Mouse (Mus musculus): ENCODE measurements at regions not wholly inside any gene's neighbourhood (a gene's known extent, or its start where the extent isn't known, plus 50 kb on each side); places are given as distances from the start of the nearest gene placed in this dataset.
"Not testable (repeated sequence)": the region's sequence is repeated elsewhere in the genome, so short reads cannot be mapped to it uniquely, and the experiment has no call there.

DNA sequence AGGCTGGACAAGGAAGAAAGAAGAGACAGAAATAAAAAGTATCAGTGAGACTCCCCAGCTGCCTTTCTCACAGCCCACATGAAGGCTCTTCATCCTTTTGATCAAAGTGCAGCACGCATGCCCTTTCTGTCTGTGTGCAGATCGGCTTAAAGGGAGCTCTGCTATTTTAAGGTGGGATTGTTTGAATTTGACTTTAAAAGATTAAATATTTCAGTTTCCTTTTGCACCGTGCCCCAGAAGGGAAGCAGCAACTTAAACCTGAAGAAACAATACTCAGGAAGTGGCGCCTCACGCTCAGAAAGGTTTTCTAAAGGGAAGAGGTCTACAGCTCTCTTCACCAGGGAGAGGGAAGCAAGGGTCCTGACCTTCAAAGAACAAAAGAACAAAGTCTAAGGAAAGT is 436.9 kb upstream of the Tbl1xr1 start:
- Histone ChIP-seq H3K27me3 (no peaks in the 10 kb centered on the region), H3K27ac (replicated peaks) (no peak overlapping the region), H3K9ac (no peak overlapping the region), H3K9me3 (no peaks in the 10 kb centered on the region), H3K4me2 (no peak overlapping the region), H3K4me1 (replicated peaks) (no peaks in the 10 kb centered on the region), H3K4me3 (no peak overlapping the region), H3K36me3 (no peaks in the 10 kb centered on the region)
- no peak for ATAC-seq (ENCODE audit: low FRiP score, low read depth)
- 53% methylated on average over 5 of the region's 5 CpGs for WGBS

DNA sequence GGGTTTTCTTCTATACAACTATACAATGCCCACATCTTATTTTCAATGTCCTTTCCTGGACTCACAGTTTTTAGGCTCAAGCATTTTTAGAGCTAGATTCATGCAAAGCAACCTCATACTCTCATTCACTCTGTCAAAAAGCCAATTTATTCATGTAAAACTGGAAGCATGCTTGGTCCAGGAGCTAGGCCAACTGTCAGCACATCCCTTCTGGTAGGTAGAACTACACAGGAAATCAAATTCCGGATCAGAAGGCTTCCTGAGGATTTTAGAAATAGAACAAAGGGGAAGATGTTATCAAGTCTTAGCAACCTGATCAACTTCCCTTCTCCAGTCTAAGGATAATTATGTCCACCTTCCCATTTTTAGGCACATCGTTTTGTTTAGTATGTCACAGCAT is 432.4 kb upstream of the Tbl1xr1 start:
- no peaks in the 10 kb centered on the region for H3K27me3 ChIP-seq
- no peaks in the 10 kb centered on the region for H3K9me3 ChIP-seq
- WGBS = 77% methylated on average over 2 of the region's 2 CpGs
- no peaks in the 10 kb centered on the region for H3K4me1 ChIP-seq (replicated peaks)
- no peak overlapping the region for H3K4me2 ChIP-seq
- no peak overlapping the region for H3K9ac ChIP-seq
- H3K27ac ChIP-seq (replicated peaks) = no peak overlapping the region
- no peaks in the 10 kb centered on the region for H3K36me3 ChIP-seq
- H3K4me3 ChIP-seq = no peak overlapping the region
- no peak for ATAC-seq (ENCODE audit: low FRiP score, low read depth)

- H3K4me2 ChIP-seq = no peak overlapping the region
- no peak overlapping the region for H3K27ac ChIP-seq (replicated peaks)
- H3K4me3 ChIP-seq = no peak overlapping the region
- H3K9me3 ChIP-seq = no peaks in the 10 kb centered on the region
- H3K9ac ChIP-seq = no peak overlapping the region
- H3K36me3 ChIP-seq = no peaks in the 10 kb centered on the region
- no peaks in the 10 kb centered on the region for H3K4me1 ChIP-seq (replicated peaks)
- WGBS = 62% methylated on average over 1 of the region's 1 CpGs
- no peak for ATAC-seq (ENCODE audit: low FRiP score, low read depth)
- H3K27me3 ChIP-seq = no peaks in the 10 kb centered on the region
Observed at GRCm38 (mm10) chr3:21645268-21645667, 431.2 kb upstream of the Tbl1xr1 start.

DNA sequence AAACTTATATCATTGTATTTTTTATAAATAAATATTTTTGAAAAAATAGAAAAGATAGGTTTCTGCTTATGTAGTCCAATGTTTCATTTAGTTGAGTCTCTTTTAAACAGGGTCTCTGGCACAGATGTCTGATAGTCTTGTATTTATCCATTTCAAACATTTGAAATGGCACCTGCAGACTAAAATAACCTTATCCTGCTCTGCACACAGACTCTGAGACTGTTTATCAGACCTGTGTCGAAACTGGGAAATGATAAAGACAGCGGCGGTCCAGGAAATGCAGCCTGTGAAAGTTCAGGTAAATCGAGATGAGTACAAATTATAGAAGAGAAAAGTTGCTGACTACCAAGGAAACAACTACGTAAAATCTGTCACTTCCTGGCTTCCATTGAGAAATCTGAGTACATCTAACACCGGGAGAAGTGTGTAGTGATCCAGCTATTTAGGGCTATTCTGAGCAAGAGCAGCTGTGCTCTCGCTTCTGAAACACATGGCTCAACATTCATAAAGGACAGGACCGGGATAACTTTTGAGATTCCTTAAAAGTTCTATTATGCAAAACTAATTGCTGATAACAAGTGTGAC is 426.5 kb upstream of the Tbl1xr1 start:
- Histone ChIP-seq H3K9ac (no peak overlapping the region), H3K27me3 (no peaks in the 10 kb centered on the region), H3K4me3 (no peak overlapping the region), H3K9me3 (no peaks in the 10 kb centered on the region), H3K27ac (replicated peaks) (no peak overlapping the region), H3K36me3 (no peaks in the 10 kb centered on the region), H3K4me1 (replicated peaks) (no peaks in the 10 kb centered on the region), H3K4me2 (no peak overlapping the region)
- ATAC-seq (ENCODE audit: low FRiP score, low read depth) = no peak
- 80% methylated on average over 8 of the region's 8 CpGs for WGBS

GRCm38 (mm10) chr3:21655301-21655700 is 421.2 kb upstream of the Tbl1xr1 start:
- Histone ChIP-seq H3K4me3 (no peak overlapping the region), H3K9ac (no peak overlapping the region), H3K9me3 (no peaks in the 10 kb centered on the region; the same call in 1 of the 2 replicates), H3K4me2 (no peak overlapping the region), H3K27ac (replicated peaks) (no peak overlapping the region), H3K4me1 (replicated peaks) (no peaks in the 10 kb centered on the region), H3K27me3 (no peaks in the 10 kb centered on the region), H3K36me3 (no peaks in the 10 kb centered on the region)
- 97% methylated on average over 2 of the region's 2 CpGs for WGBS
- no peak for ATAC-seq (ENCODE audit: low FRiP score, low read depth)

GRCm38 (mm10) chr3:21667349-21668143 is 408.9 kb upstream of the Tbl1xr1 start:
- Histone ChIP-seq H3K36me3 (no peaks in the 10 kb centered on the region), H3K27ac (replicated peaks) (no peak overlapping the region), H3K4me1 (replicated peaks) (no peaks in the 10 kb centered on the region), H3K27me3 (no peaks in the 10 kb centered on the region), H3K9ac (no peak overlapping the region), H3K4me3 (no peak overlapping the region), H3K9me3 (no peaks in the 10 kb centered on the region), H3K4me2 (no peak overlapping the region)
- ATAC-seq (ENCODE audit: low FRiP score, low read depth) = no peak
- WGBS = 58% methylated on average over 5 of the region's 5 CpGs

GRCm38 (mm10) chr3:21671885-21672284 is 404.6 kb upstream of the Tbl1xr1 start:
- H3K4me2 ChIP-seq = no peak overlapping the region
- 0 out of 2 replicates have a peak, but pooled peaks have one; percentile 23 for ATAC-seq (ENCODE audit: low FRiP score, low read depth)
- H3K27ac ChIP-seq (replicated peaks) = no peak overlapping the region; the same call in 1 of the 2 replicates
- no peaks in the 10 kb centered on the region for H3K36me3 ChIP-seq
- H3K4me1 ChIP-seq (replicated peaks) = no peaks in the 10 kb centered on the region
- H3K9ac ChIP-seq = no peak overlapping the region
- H3K27me3 ChIP-seq = no peaks in the 10 kb centered on the region
- 59% methylated on average over 2 of the region's 2 CpGs for WGBS
- H3K4me3 ChIP-seq = no peak overlapping the region
- no peaks in the 10 kb centered on the region for H3K9me3 ChIP-seq

DNA sequence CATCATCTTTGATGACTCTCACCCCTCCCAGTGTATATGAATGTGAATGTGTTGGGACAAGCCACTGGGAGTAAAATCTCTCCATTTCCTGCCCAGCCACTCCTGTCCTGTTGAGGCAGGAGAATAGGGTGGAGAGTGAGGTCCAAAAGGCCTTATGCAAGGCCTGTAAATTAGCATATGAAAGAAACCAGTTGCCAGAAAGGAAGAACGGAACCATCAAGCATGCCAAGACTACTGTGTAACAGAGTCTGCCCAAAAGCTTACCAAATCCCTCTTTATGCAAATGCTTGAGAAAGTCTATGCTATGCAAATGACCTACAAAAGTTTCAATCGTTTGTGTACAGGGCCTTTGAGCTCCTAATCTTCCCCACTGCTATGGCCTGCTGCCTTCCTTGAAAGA is 404.0 kb upstream of the Tbl1xr1 start:
- WGBS = 25% methylated on average over 2 of the region's 2 CpGs
- ATAC-seq (ENCODE audit: low FRiP score, low read depth) = peak; percentile 85
- no peak overlapping the region for H3K4me2 ChIP-seq

GRCm38 (mm10) chr3:21673466-21673865 is 403.0 kb upstream of the Tbl1xr1 start:
- Histone ChIP-seq H3K4me3 (no peak overlapping the region), H3K4me1 (replicated peaks) (no peaks in the 10 kb centered on the region), H3K27me3 (no peaks in the 10 kb centered on the region), H3K27ac (replicated peaks) (no peak overlapping the region), H3K9ac (no peak overlapping the region), H3K4me2 (no peak overlapping the region), H3K9me3 (no peaks in the 10 kb centered on the region), H3K36me3 (no peaks in the 10 kb centered on the region)
- no peak for ATAC-seq (ENCODE audit: low FRiP score, low read depth)
- WGBS = 94% methylated on average over 2 of the region's 2 CpGs

More for the DNA sequence above, 404.0 kb upstream of the Tbl1xr1 start:
- no peaks in the 10 kb centered on the region for H3K27me3 ChIP-seq
- H3K9me3 ChIP-seq = no peaks in the 10 kb centered on the region
- H3K4me3 ChIP-seq = no peak overlapping the region
- no peak overlapping the region for H3K9ac ChIP-seq
- no peaks in the 10 kb centered on the region for H3K36me3 ChIP-seq
- no peak overlapping the region for H3K27ac ChIP-seq (replicated peaks)
- no peaks in the 10 kb centered on the region for H3K4me1 ChIP-seq (replicated peaks)

DNA sequence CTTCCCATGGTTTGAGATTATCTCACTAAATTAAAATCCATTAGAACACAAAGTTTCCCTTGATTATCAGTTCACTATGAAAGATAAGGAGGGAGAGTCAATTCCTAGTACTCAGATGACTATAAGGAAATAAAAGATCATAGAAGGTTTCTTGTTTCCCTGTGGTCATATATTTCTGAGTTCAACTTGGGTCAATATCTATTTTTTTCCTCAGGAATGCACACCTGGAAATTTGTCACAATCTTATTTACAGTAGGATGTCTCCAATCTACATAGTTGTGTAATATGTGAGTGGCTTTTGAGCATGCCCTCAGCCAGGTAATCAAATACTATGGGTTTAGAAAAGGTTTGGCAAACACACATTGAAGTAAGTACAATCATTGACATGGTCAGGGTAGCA is 398.2 kb upstream of the Tbl1xr1 start:
- Histone ChIP-seq H3K27ac (replicated peaks) (no peak overlapping the region), H3K36me3 (no peaks in the 10 kb centered on the region), H3K9ac (no peak overlapping the region), H3K4me2 (no peak overlapping the region), H3K4me3 (no peak overlapping the region), H3K4me1 (replicated peaks) (no peaks in the 10 kb centered on the region), H3K9me3 (no peaks in the 10 kb centered on the region), H3K27me3 (no peaks in the 10 kb centered on the region)
- no peak for ATAC-seq (ENCODE audit: low FRiP score, low read depth)

GRCm38 (mm10) chr3:21678734-21679133 is 397.7 kb upstream of the Tbl1xr1 start:
- Histone ChIP-seq H3K9ac (no peak overlapping the region), H3K4me3 (no peak overlapping the region), H3K36me3 (no peaks in the 10 kb centered on the region), H3K4me2 (no peak overlapping the region), H3K27ac (replicated peaks) (no peak overlapping the region), H3K27me3 (no peaks in the 10 kb centered on the region), H3K4me1 (replicated peaks) (no peaks in the 10 kb centered on the region), H3K9me3 (no peaks in the 10 kb centered on the region)
- ATAC-seq (ENCODE audit: low FRiP score, low read depth) = no peak

DNA sequence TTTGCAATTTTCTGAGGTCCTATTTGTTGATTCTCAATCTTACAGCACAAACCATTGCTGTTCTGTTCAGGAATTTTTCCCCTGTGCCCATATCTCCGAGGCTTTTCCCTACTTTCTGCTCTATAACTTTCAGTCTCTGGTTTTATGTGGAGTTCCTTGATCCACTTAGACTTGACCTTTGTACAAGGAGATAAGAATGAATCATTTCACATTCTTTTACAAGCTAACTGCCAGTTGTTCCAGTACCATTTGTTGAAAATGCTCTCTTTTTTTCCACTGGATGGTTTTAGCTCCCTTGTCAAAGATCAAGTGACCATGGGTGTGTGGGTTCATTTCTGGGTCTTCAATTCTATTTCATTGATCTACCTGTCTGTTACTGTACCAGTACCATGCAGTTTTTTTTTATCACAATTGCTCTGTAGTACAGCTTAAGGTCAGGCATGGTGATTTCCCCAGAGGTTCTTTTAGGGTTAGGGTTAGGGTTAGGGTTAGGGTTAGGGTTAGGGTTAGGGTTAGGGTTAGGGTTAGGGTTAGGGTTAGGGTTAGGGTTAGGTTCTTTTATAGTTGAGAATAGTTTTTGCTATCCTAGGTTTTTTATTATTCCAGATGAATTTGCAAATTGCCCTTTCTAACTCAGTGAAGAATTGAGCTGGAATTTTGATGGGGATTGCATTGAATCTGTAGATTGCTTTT is 378.3 kb upstream of the Tbl1xr1 start:
- not testable (repeated sequence) for H3K4me2 ChIP-seq; H3K4me3 ChIP-seq; H3K4me1 ChIP-seq (replicated peaks); H3K27me3 ChIP-seq; H3K9me3 ChIP-seq; H3K27ac ChIP-seq (replicated peaks); H3K36me3 ChIP-seq; ATAC-seq (ENCODE audit: low FRiP score, low read depth); H3K9ac ChIP-seq
- WGBS = 88% methylated on average over 1 of the region's 1 CpGs

All from hindbrain, embryonic 15.5 days (tissue).